Mouse (Mus musculus) bone marrow, adult 2 months (tissue): ENCODE measurements at regions not wholly inside any gene's neighbourhood (a gene's known extent, or its start where the extent isn't known, plus 50 kb on each side); places are given as distances from the start of the nearest gene placed in this dataset.

Source experiments
- CTCF ChIP-seq: fragments of 200-500 bp; IDR thresholded peaks from 2 replicates; pipeline ENCODE4 v1.5.1; 2011; ENCODE audit warnings: low read length, control low read depth; ENCODE audit not compliant: control insufficient read depth, insufficient read depth
- POLR2A ChIP-seq: fragments of 200-500 bp; IDR thresholded peaks from 2 replicates; pipeline ENCODE4 v1.6.1; 2011; ENCODE audit warnings: low read depth, mild to moderate bottlenecking, control low read depth, low read length, borderline replicate concordance; ENCODE audit not compliant: control insufficient read depth

DNA sequence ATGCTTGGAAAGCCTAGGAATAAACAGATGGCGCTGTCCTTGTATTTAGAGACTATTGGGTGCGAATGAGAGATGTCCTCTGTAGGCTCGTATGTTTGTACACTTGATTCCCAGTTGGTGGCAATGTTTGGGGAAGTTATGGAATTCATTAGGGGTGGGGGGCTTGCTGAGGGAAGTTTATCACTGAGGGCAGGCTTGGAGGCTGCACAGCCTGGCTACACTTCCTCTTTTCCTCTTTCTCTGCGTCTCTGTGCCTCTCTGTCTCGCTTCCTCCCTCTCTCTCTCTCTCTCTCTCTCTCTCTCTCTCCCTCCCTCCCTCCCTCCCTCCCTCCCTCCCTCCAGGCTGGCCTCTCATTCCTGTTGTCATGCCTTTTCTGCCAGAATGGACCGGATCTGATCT is 104.2 kb upstream of the Arid2 start:
- no peak for TF ChIP-seq CTCF
- TF ChIP-seq POLR2A: no peak
